In the genomic region with DNA sequence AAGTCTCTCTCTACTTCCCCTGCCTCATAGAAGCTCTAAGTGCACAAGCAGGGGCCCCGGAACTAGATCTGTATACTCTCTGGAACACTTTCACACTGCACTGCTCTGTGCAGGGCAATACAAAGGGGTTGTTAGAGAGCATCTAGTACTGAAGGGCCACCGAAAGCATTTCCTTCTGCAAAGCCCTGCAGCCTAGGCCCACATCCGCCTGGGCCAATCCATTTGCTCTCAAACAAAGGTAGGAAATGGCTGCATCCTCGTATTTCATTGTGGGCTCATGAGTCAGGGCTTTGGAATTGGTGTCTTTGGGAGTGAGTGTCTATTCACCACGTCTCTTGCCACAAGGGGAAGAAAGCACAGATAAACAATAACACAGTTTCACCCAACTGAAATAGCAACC, we compare ENCODE assay signal across 8 mouse cellular contexts.
A peak's percentile ranks its signal among the peaks of the same experiment; 100 is the strongest.
DNase-seq lines count a peak whose midpoint lies in the region; ATAC-seq lines count a peak whose summit lies in the region.

No protein-coding gene starts in this region.

- 0 out of 2 replicates have a peak, but pooled peaks have one; percentile 41 for ATAC-seq in heart, embryonic 11.5 days (replicated peaks; ENCODE audit: insufficient number of reproducible peaks, low FRiP score, low TSS enrichment)
- ATAC-seq in stomach, embryonic 15.5 days (ENCODE audit: insufficient read depth, low FRiP score, low read depth) = no peak
- ATAC-seq in monocyte, adult 5-6 weeks (replicated peaks; ENCODE audit: insufficient number of reproducible peaks, low FRiP score, low TSS enrichment, poor library complexity, severe bottlenecking) = no peak
- ATAC-seq in megakaryocyte-erythroid progenitor cell, adult 5-6 weeks (replicated peaks; ENCODE audit: low FRiP score, low TSS enrichment, poor library complexity, severe bottlenecking) = no peak

- H3K36me3 ChIP-seq in heart, embryonic 11.5 days (ENCODE audit: control insufficient read depth, insufficient read depth, low read length) = no peaks in the 10 kb centered on the region
- H3K36me3 ChIP-seq in stomach, embryonic 15.5 days = no peaks in the 10 kb centered on the region

- H3K4me1 ChIP-seq in heart, embryonic 11.5 days (ENCODE audit: control insufficient read depth, insufficient read depth, low read length) = peaks cover 49% of the 10 kb centered on the region
- H3K4me1 ChIP-seq in stomach, embryonic 15.5 days = peaks cover 15% of the 10 kb centered on the region; the same call in 1 of the 2 replicates

- H3K4me3 ChIP-seq in heart, embryonic 11.5 days (ENCODE audit: low read depth, low read length) = no peak overlapping the region
- no peak overlapping the region for H3K4me3 ChIP-seq in stomach, embryonic 15.5 days (replicated peaks)

- H3K27me3 ChIP-seq in heart, embryonic 11.5 days (ENCODE audit: control insufficient read depth, insufficient read depth, low read length) = no peaks in the 10 kb centered on the region
- no peaks in the 10 kb centered on the region for H3K27me3 ChIP-seq in stomach, embryonic 15.5 days (replicated peaks)

- WGBS in heart, embryonic 11.5 days (ENCODE audit: insufficient replicate concordance) = 38% methylated on average over 5 of the region's 5 CpGs
- 52% methylated on average over 5 of the region's 5 CpGs for WGBS in stomach, embryonic 15.5 days

- H3K27ac ChIP-seq in heart, embryonic 11.5 days (ENCODE audit: low read depth, low read length) = peak overlapping the region; percentile 51
- peak overlapping the region; percentile 35; the same call in 1 of the 2 replicates for H3K27ac ChIP-seq in stomach, embryonic 15.5 days

- no peak overlapping the region for H3K9ac ChIP-seq in heart, embryonic 11.5 days (ENCODE audit: low read depth, low read length)
- H3K9ac ChIP-seq in stomach, embryonic 15.5 days = no peak overlapping the region

- DNase-seq in 416B (ENCODE audit: low read depth) (peak; percentile 27), NIH3T3 (ENCODE audit: low read depth) (peak; percentile 87)
- DNase-seq in kidney, postnatal 4 days = peak; percentile 24 to 54
- DNase-seq in ovary, adult 18-20 months (ENCODE audit: low spot score) = no peak

- H3K4me2 ChIP-seq in heart, embryonic 11.5 days = no peak overlapping the region
- no peak overlapping the region for H3K4me2 ChIP-seq in stomach, embryonic 15.5 days

- H3K9me3 ChIP-seq in heart, embryonic 11.5 days (replicated peaks; ENCODE audit: control insufficient read depth, low read length) = no peaks in the 10 kb centered on the region
- H3K9me3 ChIP-seq in stomach, embryonic 15.5 days = no peaks in the 10 kb centered on the region
